Mouse (Mus musculus) lung, postnatal 10 days (tissue): ENCODE measurements at regions not wholly inside any gene's neighbourhood (a gene's known extent, or its start where the extent isn't known, plus 50 kb on each side); places are given as distances from the start of the nearest gene placed in this dataset.
"Not testable (repeated sequence)": the region's sequence is repeated elsewhere in the genome, so short reads cannot be mapped to it uniquely, and the experiment has no call there.

Source experiments
- DNase-seq: peaks from one replicate; pipeline ENCODE4 v3.0.0; 2021

- DNase-seq = no peak
Observed at GRCm38 (mm10) chr1:164541711-164542110, 83.6 kb upstream of the Atp1b1 start.

- no peak for DNase-seq
Observed at GRCm38 (mm10) chr1:164538304-164539043, 80.3 kb upstream of the Atp1b1 start.

- DNase-seq = no peak
Observed at GRCm38 (mm10) chr1:164537324-164537948, 79.3 kb upstream of the Atp1b1 start.

- no peak for DNase-seq
Observed at GRCm38 (mm10) chr1:164532196-164532595, 74.0 kb upstream of the Atp1b1 start.

GRCm38 (mm10) chr1:164531741-164532140, 73.6 kb upstream of the Atp1b1 start:
- DNase-seq = no peak

- no peak for DNase-seq
Observed at GRCm38 (mm10) chr1:164526748-164527147, 68.6 kb upstream of the Atp1b1 start.

- DNase-seq = no peak
Observed at GRCm38 (mm10) chr1:164522377-164523150, 64.4 kb upstream of the Atp1b1 start.

GRCm38 (mm10) chr1:164521371-164522130, 63.4 kb upstream of the Atp1b1 start:
- DNase-seq = no peak

- no peak for DNase-seq
Observed at GRCm38 (mm10) chr1:164518866-164519265, 60.7 kb upstream of the Atp1b1 start.

GRCm38 (mm10) chr1:164518308-164518707, 60.2 kb upstream of the Atp1b1 start:
- DNase-seq = no peak

GRCm38 (mm10) chr1:164517362-164517761, 59.2 kb upstream of the Atp1b1 start:
- DNase-seq = not testable (repeated sequence)

- DNase-seq = no peak
Observed at GRCm38 (mm10) chr1:164511628-164512385, 53.7 kb upstream of the Atp1b1 start.

GRCm38 (mm10) chr1:164509226-164509625, 51.1 kb upstream of the Atp1b1 start:
- DNase-seq = no peak

GRCm38 (mm10) chr1:164508556-164508955, 50.4 kb upstream of the Atp1b1 start:
- no peak for DNase-seq

- DNase-seq = no peak
Observed at GRCm38 (mm10) chr1:164508106-164508505, 50.0 kb upstream of the Atp1b1 start.
